Mouse (Mus musculus) NIH3T3 (cell line): ENCODE results near the gene Hs3st4.

Experiments used
- DNase-seq: peaks from one replicate; pipeline ENCODE4 v3.0.0-alpha.2; 2012; ENCODE audit warnings: low read depth

Hs3st4 gene

DNA sequence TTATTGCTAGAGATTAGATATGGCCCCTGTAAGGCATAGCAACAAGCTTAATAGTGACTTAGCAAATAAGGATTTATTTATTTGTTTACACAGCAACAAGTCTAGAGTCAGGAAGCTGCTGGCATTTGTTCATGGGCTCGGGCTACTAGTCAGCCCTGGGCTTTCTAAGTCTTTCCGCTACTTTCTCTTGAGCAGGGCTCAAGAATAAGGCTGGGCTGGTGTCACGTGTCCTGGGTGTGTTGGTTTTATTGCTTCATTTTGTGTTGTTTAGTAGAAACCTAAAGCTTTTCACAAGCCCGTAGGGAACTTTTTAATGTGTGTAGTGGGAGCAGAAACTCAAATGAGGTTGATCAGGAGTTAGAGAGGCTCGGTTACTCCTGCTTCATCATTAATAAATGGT lies 153.5 kb downstream of the Hs3st4 start:
- no peak for DNase-seq

DNA sequence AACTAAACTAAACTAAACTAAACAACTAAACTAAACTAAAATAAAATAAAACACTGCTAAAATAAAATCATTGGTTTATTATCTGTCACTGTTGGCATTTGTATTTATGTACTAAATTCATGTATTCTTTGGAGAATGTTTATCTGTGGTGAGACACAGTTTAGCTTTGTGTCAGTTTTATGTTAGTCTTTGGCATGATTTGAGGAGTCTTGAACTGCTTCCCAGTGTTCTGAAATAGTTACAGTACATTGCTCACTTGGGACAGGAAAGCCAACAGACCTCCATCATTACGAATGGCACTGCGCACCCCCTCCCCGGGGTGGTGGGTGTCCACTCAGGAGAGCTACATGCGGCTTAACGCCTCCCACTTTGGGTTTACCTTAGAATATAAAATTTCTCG lies 158.6 kb downstream of the Hs3st4 start:
- DNase-seq, result no peak

DNA sequence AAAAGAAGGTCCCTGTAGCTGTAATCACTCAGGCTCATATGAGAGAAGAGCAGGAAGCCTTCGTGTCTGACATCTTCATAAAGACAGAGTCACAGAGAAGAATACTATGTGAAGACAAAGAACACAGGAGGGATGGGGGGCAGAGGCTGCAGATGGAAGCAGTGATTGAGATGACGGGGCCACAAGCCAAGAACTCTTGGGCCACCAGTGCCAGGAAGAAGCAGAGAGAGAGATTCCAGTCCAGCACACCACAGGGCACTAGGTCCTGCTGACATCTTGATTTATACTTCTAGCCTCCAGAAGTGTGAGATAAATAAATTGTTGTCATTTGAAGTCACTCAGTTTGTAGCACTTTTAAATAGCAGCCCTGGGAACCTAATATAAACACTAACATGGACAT lies 168.2 kb downstream of the Hs3st4 start:
- DNase-seq, result no peak

DNA sequence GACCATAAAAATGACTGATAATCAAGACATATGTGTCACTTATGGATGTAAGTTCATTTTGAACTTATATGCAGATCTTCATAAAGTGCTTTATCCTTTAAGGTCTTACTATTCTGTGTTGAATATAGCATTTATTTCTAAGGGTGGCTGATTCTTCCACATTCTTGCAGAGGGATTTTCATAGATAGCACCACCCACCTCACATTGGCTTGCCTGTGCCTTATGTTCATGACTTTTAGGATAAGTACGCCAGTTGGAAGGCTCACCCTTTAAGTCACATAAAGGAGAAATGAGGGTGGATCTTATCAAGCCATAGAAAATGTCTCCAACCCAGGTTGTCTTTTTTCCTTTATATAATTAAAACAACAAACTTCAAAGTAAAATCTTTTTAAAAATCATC lies 180.6 kb downstream of the Hs3st4 start:
- no peak for DNase-seq

DNA sequence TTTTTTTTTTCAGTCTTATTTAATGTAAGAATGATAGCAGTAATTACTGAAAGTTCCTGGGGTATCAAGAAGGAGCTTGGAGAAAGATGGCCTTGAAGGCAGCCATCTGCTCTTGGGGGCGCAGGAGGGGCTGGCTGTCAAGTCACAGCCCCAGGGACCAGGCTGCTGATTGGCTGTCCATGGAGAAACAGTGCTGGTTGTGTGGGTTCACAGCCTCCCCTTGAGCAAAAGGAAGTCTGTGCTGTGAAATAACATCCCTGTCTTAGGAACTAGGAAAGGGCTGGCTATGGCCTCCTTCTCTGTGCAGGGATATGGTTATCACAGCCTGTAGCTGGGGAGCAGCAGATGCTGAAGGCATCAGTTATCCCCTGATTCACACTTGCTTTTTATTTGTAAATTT lies 183.6 kb downstream of the Hs3st4 start:
- no peak for DNase-seq

GRCm38 (mm10) chr7:124168796-124169195 lies 186.1 kb downstream of the Hs3st4 start:
- no peak for DNase-seq

GRCm38 (mm10) chr7:124170001-124170400 lies 187.3 kb downstream of the Hs3st4 start:
- no peak for DNase-seq

- no peak for DNase-seq
Observed at GRCm38 (mm10) chr7:124171992-124172391, 189.3 kb downstream of the Hs3st4 start.

DNA sequence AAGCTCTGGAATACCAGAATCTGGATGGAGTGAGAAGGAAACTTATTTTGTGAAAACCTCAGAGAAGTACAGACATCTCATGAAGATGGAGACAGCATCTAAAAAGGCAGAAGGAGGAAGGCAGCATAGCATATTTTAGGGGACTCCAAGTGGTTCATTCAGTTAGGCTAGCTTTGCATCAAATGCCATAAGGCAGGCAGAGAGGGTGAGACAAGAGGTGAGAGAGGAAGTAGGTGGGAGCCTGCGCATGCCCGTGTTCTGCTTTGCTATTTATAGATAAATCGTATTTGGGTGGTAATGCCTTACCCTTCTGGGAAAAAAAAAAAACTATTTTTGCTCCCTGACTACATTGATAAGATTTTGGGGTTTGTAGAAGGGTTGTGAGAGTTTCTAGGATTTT lies 198.3 kb downstream of the Hs3st4 start:
- DNase-seq, result no peak

DNA sequence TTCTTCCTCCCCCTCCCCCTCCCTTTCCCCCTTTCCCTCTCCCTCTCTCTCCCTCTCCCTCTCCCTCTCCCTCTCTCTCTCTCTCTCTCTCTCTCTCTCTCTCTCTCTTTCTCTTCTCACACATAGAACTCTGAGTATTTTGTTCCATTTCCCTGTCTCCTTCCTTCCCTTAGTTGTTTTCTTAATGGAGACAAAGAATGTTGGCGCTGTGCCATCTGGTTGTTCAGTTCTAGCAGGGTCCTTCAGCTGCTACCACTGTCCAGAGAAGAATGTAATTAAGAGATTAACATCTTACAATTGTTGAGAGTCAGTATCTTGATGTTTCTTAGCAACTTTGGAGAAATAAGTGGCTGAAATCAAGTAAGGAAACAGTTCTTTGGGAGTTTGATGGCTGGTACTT lies 202.0 kb downstream of the Hs3st4 start:
- DNase-seq, result no peak

GRCm38 (mm10) chr7:124198811-124199570 lies 216.3 kb downstream of the Hs3st4 start:
- DNase-seq, result peak; percentile 54

DNA sequence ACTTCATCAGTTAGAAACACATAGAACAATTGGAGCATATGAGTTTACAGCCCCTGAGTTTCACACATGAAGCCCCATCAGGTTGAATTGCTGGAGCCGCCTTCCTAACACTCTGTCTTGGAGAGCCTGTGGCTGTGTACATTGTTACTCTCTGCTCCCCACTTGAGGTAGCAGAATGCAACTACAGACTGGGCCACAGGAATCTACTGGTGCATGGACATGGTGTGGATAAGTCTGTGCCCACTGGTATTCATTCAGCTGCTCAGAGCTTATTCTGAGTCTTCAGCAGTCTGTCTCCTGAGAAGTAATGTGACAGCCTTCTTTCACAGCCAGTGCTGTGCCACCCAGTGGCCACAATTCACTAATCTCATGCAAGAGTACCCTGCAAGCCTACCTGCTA lies 234.3 kb downstream of the Hs3st4 start:
- no peak for DNase-seq

- DNase-seq, result no peak
Observed at GRCm38 (mm10) chr7:124220556-124220955, 237.9 kb downstream of the Hs3st4 start.

DNA sequence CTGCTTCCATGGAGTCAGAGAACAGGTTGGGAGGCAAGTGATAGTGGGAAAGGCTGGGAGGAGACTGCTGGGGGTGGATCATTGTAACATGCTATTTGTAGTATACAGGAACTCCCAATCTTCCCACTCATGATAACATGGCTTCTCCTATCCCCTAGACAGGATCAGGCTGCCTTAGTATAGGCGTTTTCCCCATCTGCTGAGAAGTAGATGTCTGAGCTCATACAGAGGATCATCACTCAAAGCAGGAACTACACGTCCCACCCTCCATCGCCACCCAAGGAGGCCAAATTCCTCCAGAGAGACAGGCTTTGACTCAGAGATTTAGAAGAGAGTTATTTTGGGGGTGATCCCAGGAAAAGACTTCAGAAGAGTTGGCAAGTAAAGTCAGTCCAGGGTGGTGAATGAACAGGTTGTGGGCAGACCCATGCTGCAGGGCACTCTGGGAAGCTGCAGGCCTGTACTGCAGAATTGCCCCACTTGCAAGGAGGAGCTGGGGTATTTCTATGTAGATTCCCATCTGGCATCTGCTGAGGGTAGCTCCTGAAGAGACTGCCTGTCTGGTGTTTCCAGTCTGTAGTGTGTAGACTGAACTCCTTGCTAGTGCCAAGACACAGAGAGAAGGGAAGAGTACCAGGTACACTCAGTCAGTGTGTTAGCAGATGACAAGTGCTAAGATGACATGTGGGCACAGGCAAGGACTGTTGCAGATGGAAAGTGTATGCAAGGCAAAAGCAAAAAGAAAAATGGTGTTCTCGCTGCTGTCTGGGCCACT lies 255.4 kb downstream of the Hs3st4 start:
- DNase-seq, result no peak

DNA sequence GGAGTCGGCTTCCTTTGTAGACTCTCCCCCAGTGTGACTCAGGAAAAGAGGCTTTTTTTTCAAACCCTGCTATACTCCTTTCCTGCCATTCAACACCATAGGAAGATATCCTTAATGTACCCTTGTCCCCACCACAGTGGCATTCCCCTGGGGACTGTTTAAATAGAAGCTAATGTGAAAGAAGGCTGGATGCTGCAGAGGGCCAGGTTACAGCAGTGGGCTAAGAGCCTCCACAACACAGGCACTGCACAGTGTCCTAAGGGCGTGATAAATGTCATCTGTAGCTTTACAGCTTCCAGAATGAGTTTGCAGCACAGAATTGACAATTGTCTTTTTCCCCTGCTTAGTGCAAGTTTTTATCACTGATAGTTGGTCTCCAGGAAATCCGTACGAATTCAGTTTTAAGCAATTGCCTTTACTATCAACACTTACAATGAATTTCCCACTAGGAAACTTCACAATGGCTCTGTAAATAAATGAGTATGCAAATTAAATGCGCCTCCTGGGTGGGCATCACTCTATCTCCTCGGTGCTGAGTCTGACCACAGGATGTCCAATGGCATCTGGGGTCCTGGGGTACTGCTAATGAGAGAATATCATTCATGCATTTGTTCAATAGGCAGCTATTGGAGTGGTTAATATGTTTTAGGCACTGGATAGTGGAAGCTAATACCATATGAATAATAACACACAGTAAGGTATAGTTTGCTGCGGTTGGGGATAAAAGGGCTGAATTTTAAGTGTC lies 257.4 kb downstream of the Hs3st4 start:
- DNase-seq, result no peak

GRCm38 (mm10) chr7:124249838-124250237 lies 267.2 kb downstream of the Hs3st4 start:
- DNase-seq, result no peak

DNA sequence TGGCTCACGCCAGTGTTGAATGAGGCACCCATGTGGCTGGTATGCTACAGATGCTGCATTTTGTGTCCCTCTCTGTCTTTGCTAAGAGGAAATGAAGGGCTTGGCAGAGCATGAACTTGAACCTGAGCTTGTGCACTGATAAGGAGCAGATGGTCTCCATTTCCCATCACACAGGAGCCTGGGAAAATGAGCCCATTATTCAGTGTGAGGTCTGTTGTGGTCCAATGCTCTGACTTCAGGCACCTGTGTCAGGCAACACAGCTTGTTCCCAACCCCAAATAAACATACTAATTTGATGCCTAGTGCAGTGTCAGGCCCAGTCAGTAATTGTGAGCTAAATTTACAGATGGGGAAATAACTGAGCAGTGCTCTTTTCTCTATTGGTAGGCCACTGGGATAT lies 267.9 kb downstream of the Hs3st4 start:
- DNase-seq, result no peak

GRCm38 (mm10) chr7:124258419-124258818 lies 275.8 kb downstream of the Hs3st4 start:
- DNase-seq, result no peak

DNA sequence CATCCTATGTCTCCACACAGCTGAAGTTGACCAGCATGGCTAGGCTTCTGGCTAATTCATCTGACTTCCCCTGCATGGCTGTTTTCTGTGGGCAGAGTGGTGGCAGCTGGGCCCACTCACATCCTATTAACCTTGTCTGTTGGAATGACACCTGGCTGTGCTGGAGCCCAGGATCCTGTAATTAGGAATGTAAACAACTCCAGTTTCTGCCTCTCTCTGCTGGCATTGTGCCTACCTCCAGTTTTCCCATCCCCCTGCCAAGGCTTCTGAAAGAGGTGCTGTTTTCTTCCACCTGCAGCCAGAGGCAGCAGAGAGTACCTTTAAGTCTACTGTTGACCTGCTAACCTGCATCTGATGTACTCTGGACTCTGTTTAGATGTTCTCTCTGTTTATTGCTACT lies 288.1 kb downstream of the Hs3st4 start:
- DNase-seq, result no peak

DNA sequence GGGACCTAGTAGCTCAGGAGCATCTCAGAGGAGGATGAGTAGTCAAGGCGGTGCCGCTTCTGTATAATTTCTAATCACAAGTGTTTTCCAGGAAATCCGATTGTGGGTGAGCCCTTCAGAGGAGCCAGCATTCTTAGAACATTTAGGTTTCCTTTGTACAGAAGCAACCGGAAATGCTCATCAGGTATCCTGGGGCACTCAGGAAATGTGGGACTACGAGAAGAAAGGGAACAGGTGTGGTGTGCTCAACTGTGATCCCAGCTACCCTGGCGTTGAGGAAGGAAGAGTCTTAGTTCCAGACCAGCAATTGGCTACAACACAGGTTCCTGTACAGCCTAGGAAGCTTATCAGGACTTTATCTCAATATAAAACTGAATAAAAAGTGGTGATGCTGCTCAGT lies 307.2 kb downstream of the Hs3st4 start:
- no peak for DNase-seq

DNA sequence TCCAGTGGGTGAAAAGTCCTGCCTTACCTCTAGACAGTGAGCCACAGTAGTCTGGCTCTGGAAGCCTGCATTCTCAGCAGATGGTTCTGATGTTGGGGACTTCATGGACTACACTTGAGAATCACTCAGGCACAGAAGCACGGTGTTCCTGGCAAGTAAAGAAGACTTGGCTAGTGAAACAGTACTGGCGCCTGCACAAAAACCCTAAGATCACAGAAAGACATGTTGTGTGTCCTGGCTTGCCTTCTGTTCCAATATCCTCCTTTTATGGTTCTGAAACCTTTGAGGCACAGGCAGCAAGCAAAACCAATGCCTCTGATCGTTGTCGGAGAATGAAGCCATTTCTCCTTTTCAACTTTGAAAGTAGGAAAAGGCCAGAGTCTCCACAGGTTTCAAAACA lies 336.8 kb downstream of the Hs3st4 start:
- DNase-seq, result no peak

DNA sequence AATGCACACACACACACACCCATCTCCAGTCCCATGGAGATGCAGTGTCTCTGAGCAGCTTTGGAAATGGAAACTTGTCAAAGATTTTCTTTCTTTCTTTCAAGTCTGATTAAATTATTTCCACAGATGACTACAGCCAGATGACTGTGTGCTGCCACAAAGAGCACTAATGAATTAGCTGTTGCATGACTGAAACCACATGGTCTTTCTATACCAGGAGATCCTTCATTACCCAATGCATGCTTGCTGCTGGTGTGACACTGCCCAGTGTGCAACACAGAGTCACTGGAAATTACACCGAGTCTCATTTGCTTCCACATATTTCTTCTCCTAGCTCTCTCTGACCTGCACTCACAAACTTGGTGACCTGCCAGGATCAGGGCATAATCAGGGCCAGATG lies 353.0 kb downstream of the Hs3st4 start:
- DNase-seq, result no peak

DNA sequence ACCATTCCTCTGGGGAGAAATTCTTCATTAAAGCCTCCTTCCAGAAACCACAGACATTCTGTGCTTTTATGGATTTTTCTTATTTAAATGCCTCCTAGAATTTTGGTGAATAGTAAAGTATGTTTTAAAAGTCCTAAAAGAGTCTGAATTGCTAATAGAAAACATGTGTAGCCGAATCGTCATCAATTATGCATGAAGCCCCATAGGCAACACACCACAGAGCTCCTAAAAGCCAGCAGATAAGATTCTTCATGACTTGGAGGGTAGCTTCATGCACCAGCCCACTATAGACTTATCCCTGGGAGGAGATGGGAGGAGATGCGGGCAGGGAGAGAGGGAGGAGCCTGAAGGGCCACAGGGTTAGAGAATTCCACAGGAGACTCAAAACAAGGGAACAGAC lies 358.8 kb downstream of the Hs3st4 start:
- DNase-seq, result no peak
